Mouse (Mus musculus): Measurements from ENCODE around the gene Lrrc41. TPM values are rescaled to one million over a fixed set of nuclear protein-coding genes. Genes with fewer than 3 reads are reported as not detected.

Lrrc41 gene
- total and polyA plus RNA-seq, 3 experiments, result 64.4 to 73.3 TPM; not detected in 1

DNA sequence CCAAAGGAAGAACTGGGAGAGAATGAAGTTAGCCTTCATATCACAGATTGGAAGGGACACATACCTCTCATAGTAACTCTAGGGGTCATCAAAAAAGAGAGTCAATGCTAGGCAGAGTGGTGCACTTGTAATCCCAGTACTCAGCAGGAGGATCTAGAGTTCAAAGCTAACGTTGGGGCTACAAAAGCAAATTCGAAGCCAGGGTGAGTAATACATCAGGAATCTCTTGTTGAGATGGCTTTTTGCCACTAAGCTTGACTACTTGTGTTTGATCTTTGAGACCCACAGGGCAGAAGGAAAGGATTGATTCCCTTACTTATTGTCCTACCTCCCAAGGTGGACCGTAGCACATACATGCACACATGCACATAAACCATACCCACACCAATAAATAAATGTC lies 25.9 kb upstream of the Lrrc41 start:
- no peak overlapping the region for H3K27ac ChIP-seq (ENCODE audit: control insufficient read depth, low read depth, low read length)
- H3K9ac ChIP-seq (ENCODE audit: control insufficient read depth, low read depth, low read length, poor library complexity, severe bottlenecking), result no peak overlapping the region
- H3K27me3 ChIP-seq (ENCODE audit: control insufficient read depth in 1 of 2, insufficient read depth in 2 of 2, low read length in 2 of 2), result no peaks in the 10 kb centered on the region
- H3K79me2 ChIP-seq (ENCODE audit: control insufficient read depth, insufficient read depth, low read length, poor library complexity), result no peaks in the 10 kb centered on the region; the same call in 1 of the 2 replicates
- DNase-seq (ENCODE audit: low read depth, low spot score), result no peak
- no peaks in the 10 kb centered on the region for H3K9me3 ChIP-seq (replicated peaks; ENCODE audit: insufficient read depth, low read length)
- H3K4me1 ChIP-seq (ENCODE audit: control insufficient read depth in 1 of 2, insufficient read depth in 2 of 2, low read length in 2 of 2), result peaks cover 24% of the 10 kb centered on the region in 2 experiments
- H3K36me3 ChIP-seq (ENCODE audit: control insufficient read depth in 1 of 2, insufficient read depth in 2 of 2, low read length in 2 of 2), result peaks cover 0 to 23% of the 10 kb centered on the region in 2 experiments; a peak in 2 of 4 replicates
- H3K4me3 ChIP-seq (ENCODE audit: control insufficient read depth in 1 of 2, insufficient read depth in 1 of 2, low read depth in 2 of 2, low read length in 2 of 2), result no peak overlapping the region
- TF ChIP-seq CHD2 (IDR thresholded peaks at IDR 0.05; ENCODE audit: low read length) (no peak), MXI1 (IDR thresholded peaks at IDR 0.05; ENCODE audit: low read depth, low read length) (no peak), JUND (IDR thresholded peaks at IDR 0.05; ENCODE audit: low read depth, low read length) (no peak), MAFK (IDR thresholded peaks at IDR 0.05; ENCODE audit: borderline replicate concordance, low read depth, low read length) (no peak), POLR2A (IDR thresholded peaks at IDR 0.05; ENCODE audit: control insufficient read depth in 1 of 2, insufficient read depth in 1 of 2, low read depth in 1 of 2, low read length in 2 of 2, poor library complexity in 1 of 2) (no peak), POLR2AphosphoS2 (IDR thresholded peaks at IDR 0.05; ENCODE audit: low read length) (no peak), E2F4 (IDR thresholded peaks at IDR 0.05; ENCODE audit: borderline replicate concordance, low read depth, low read length) (no peak), KAT2A (conservative IDR thresholded peaks at IDR 0.05; ENCODE audit: low read depth, low read length) (no peak), USF2 (IDR thresholded peaks at IDR 0.05; ENCODE audit: borderline replicate concordance in 1 of 2, insufficient read depth in 1 of 2, low read depth in 1 of 2, low read length in 2 of 2) (no peak), MAX (IDR thresholded peaks at IDR 0.05; ENCODE audit: low read length) (no peak), ETS1 (IDR thresholded peaks at IDR 0.05; ENCODE audit: low read depth, low read length) (no peak), RAD21 (IDR thresholded peaks at IDR 0.05; ENCODE audit: low read depth, low read length) (no peak), GATA1 (IDR thresholded peaks at IDR 0.05; ENCODE audit: low read depth, low read length) (no peak), MAZ (IDR thresholded peaks at IDR 0.05; ENCODE audit: low read depth, low read length) (no peak), EP300 (IDR thresholded peaks at IDR 0.05; ENCODE audit: low read depth in 1 of 2, low read length in 2 of 2) (no peak), HCFC1 (IDR thresholded peaks at IDR 0.05; ENCODE audit: low read depth, low read length) (no peak)

DNA sequence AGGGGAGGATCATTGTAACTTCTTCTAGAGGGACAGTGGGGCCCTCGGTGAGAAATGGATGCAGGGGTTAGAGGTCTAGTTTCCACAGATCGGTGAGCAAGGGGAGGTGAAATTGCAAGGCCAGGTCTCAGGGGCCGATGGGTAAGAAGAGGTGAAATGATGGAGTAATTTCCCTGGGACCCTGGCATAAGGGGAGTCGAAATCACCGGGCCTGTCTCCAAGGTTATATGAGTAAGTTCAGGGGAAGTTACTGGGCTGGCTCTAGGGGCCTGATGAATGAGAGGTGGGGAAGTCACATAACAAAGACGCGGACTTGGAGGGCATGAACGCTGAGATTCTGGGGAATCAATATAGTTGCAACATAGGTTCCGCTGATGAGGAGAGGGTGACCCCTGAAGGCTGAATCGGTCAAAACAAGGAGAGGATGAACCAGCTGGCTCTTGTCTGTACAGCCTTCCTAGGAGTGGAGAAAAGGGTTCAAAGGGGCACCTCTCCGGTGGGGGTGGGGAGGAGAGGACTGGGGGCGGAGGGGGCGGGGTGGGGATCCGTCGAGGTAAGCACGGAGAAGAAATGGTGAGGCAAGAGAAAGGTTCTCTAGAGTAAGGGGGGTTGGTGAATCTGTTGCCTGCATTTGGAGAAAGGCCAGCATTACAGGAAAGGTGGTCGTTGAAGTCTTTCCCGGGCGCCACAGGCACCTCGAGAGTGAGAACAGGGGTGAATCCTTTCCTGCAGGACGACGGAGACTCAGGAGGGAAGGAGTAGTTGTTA lies 22.4 kb upstream of the Lrrc41 start:
- H3K9me3 ChIP-seq (replicated peaks; ENCODE audit: insufficient read depth, low read length), result no peaks in the 10 kb centered on the region
- TF ChIP-seq POLR2AphosphoS2 (IDR thresholded peaks at IDR 0.05; ENCODE audit: low read length) (no peak), NRF1 (IDR thresholded peaks at IDR 0.05; ENCODE audit: insufficient read depth, low read depth, low read length, poor library complexity, severe bottlenecking) (no peak), CHD1 (IDR thresholded peaks at IDR 0.05; ENCODE audit: low read depth, low read length) (no peak), POLR2AphosphoS5 (IDR thresholded peaks at IDR 0.05; ENCODE audit: borderline replicate concordance, low read depth, low read length) (no peak), GABPA (IDR thresholded peaks at IDR 0.05; ENCODE audit: low read depth, low read length) (no peak), JUND (IDR thresholded peaks at IDR 0.05; ENCODE audit: low read depth, low read length) (no peak), EP300 (IDR thresholded peaks at IDR 0.05; ENCODE audit: low read depth in 1 of 2, low read length in 2 of 2) (no peak), HCFC1 (IDR thresholded peaks at IDR 0.05; ENCODE audit: low read depth, low read length) (no peak), MAZ (IDR thresholded peaks at IDR 0.05; ENCODE audit: low read depth, low read length) (no peak), KAT2A (conservative IDR thresholded peaks at IDR 0.05; ENCODE audit: low read depth, low read length) (no peak; the same call in 1 of the 2 replicates), E2F4 (IDR thresholded peaks at IDR 0.05; ENCODE audit: borderline replicate concordance, low read depth, low read length) (no peak), CTCF (IDR thresholded peaks at IDR 0.05 in 2 of 3, conservative IDR thresholded peaks at IDR 0.05 in 1 of 3; ENCODE audit: control insufficient read depth in 1 of 3, insufficient read depth in 1 of 3, low read depth in 2 of 3, low read length in 3 of 3, poor library complexity in 1 of 3, severe bottlenecking in 1 of 3) (peak in 1 of 3 experiments; percentile 44; a peak in 3 of 6 replicates), RAD21 (IDR thresholded peaks at IDR 0.05; ENCODE audit: low read depth, low read length) (peak; percentile 40), MEF2A (IDR thresholded peaks at IDR 0.05; ENCODE audit: extremely low read depth, insufficient replicate concordance, low read depth, low read length, poor library complexity, severe bottlenecking) (no peak), USF1 (IDR thresholded peaks at IDR 0.05; ENCODE audit: low read depth, low read length) (no peak), NELFE (IDR thresholded peaks at IDR 0.05; ENCODE audit: low read depth, low read length) (no peak), SMC3 (IDR thresholded peaks at IDR 0.05; ENCODE audit: low read depth, low read length) (0 out of 2 replicates have a peak, but pooled peaks have one; percentile 22)
- H3K4me1 ChIP-seq (ENCODE audit: control insufficient read depth in 1 of 2, insufficient read depth in 2 of 2, low read length in 2 of 2), result peaks cover 13 to 14% of the 10 kb centered on the region in 2 experiments
- H3K27me3 ChIP-seq (ENCODE audit: control insufficient read depth in 1 of 2, insufficient read depth in 2 of 2, low read length in 2 of 2), result no peaks in the 10 kb centered on the region
- peak overlapping the region; percentile 96 for H3K27ac ChIP-seq (ENCODE audit: control insufficient read depth, low read depth, low read length)
- peaks cover 0 to 11% of the 10 kb centered on the region in 2 experiments; a peak in 2 of 4 replicates for H3K36me3 ChIP-seq (ENCODE audit: control insufficient read depth in 1 of 2, insufficient read depth in 2 of 2, low read length in 2 of 2)
- peak overlapping the region; percentile 81 for H3K9ac ChIP-seq (ENCODE audit: control insufficient read depth, low read depth, low read length, poor library complexity, severe bottlenecking)
- no peaks in the 10 kb centered on the region; the same call in 1 of the 2 replicates for H3K79me2 ChIP-seq (ENCODE audit: control insufficient read depth, insufficient read depth, low read length, poor library complexity)
- peak; percentile 40 for DNase-seq (ENCODE audit: low read depth, low spot score)
- peak overlapping the region; percentile 64 to 81 for H3K4me3 ChIP-seq (ENCODE audit: control insufficient read depth in 1 of 2, insufficient read depth in 1 of 2, low read depth in 2 of 2, low read length in 2 of 2)
